Mouse (Mus musculus): ENCODE results near the gene Fam71a.

- TF ChIP-seq GATA1 (IDR thresholded peaks at IDR 0.05; ENCODE audit: low read length) (no peak), TAL1 (IDR thresholded peaks at IDR 0.05; ENCODE audit: low read length) (no peak)
Measured at GRCm38 (mm10) chr1:191200816-191201602, 36.4 kb upstream of the Fam71a start.
